Mouse (Mus musculus): ENCODE results near the gene Nrtn. TPM values are rescaled to one million over a fixed set of nuclear protein-coding genes. Genes with fewer than 3 reads are reported as not detected.

Gene Nrtn
- polyA plus RNA-seq, 1 experiment, result 0.78 TPM

DNA sequence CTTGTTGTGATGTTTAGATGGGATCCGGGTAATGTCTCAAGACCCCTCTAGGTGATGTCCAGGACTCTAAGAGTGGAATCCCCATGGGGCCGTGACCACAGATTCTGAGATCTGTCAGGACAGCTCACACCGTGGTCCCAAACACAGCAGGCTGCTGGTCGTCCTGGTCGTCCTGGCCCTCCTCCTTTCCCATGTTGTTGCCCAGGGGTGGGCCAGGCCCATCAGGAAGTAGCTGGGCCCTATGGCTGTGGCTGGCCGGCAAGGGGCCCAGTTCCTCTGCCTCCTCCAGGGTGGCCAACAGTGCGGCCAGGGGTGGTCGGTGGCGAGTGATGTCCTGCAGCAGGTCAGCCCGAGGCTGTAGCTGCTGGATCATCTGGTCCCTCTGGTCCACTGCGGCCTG, 42.0 kb downstream of the Nrtn start:
- no peak overlapping the region for H3ac ChIP-seq (ENCODE audit: control insufficient read depth, insufficient read length)
- peaks cover 22% of the 10 kb centered on the region for H3K79me2 ChIP-seq (ENCODE audit: control insufficient read depth, insufficient read depth)
- no peak overlapping the region for H3K4me3 ChIP-seq
- no peaks in the 10 kb centered on the region for H3K27me3 ChIP-seq (ENCODE audit: control insufficient read depth, insufficient read depth, insufficient read length)
- H3K36me3 ChIP-seq (ENCODE audit: control insufficient read depth, insufficient read depth), result no peaks in the 10 kb centered on the region
- no peak overlapping the region for H3K4me2 ChIP-seq (ENCODE audit: low read depth)
- no peak for TF ChIP-seq POLR2A (IDR thresholded peaks at IDR 0.05; ENCODE audit: insufficient read length, low read depth)
- TF ChIP-seq MYOG (IDR thresholded peaks at IDR 0.05; ENCODE audit: control insufficient read depth in 1 of 3, insufficient read depth in 1 of 3, insufficient read length in 2 of 3, low read depth in 2 of 3), result no peak
- no peak for TF ChIP-seq REST (IDR thresholded peaks at IDR 0.05; ENCODE audit: insufficient read depth, insufficient read length)
- no peak for TF ChIP-seq POLR2AphosphoS2 (IDR thresholded peaks at IDR 0.05; ENCODE audit: insufficient read length, low read depth)
- no peak for TF ChIP-seq TCF3 (IDR thresholded peaks at IDR 0.05; ENCODE audit: insufficient read length, low read depth)
- TF ChIP-seq CEBPB (IDR thresholded peaks at IDR 0.05; ENCODE audit: insufficient read depth, poor library complexity, severe bottlenecking), result no peak
- no peak for TF ChIP-seq USF1 (IDR thresholded peaks at IDR 0.05; ENCODE audit: low read depth)
- no peak for TF ChIP-seq MAX (IDR thresholded peaks at IDR 0.05; ENCODE audit: low read depth)
- TF ChIP-seq E2F4 (IDR thresholded peaks at IDR 0.05; ENCODE audit: insufficient read depth), result no peak
- TF ChIP-seq MYOD1 (IDR thresholded peaks at IDR 0.05; ENCODE audit: control insufficient read depth in 1 of 3, insufficient read length in 2 of 3, low read depth in 2 of 3), result no peak
- no peak for TF ChIP-seq TCF12 (IDR thresholded peaks at IDR 0.05; ENCODE audit: insufficient read depth, poor library complexity, severe bottlenecking)
- no peak for TF ChIP-seq SRF (IDR thresholded peaks at IDR 0.05; ENCODE audit: control insufficient read depth, insufficient read length, low read depth)

- Histone ChIP-seq H3K36me3 (ENCODE audit: control insufficient read depth, insufficient read depth) (peaks cover 29% of the 10 kb centered on the region), H3K4me2 (ENCODE audit: low read depth) (no peak overlapping the region), H3ac (ENCODE audit: control insufficient read depth, insufficient read length) (no peak overlapping the region), H3K4me3 (no peak overlapping the region), H3K79me2 (ENCODE audit: control insufficient read depth, insufficient read depth) (no peaks in the 10 kb centered on the region), H3K27me3 (ENCODE audit: control insufficient read depth, insufficient read depth, insufficient read length) (no peaks in the 10 kb centered on the region)
- TF ChIP-seq TCF12 (IDR thresholded peaks at IDR 0.05; ENCODE audit: insufficient read depth, poor library complexity, severe bottlenecking) (no peak), USF1 (IDR thresholded peaks at IDR 0.05; ENCODE audit: low read depth) (no peak), TCF3 (IDR thresholded peaks at IDR 0.05; ENCODE audit: insufficient read length, low read depth) (no peak), SRF (IDR thresholded peaks at IDR 0.05; ENCODE audit: control insufficient read depth, insufficient read length, low read depth) (no peak), POLR2A (IDR thresholded peaks at IDR 0.05; ENCODE audit: insufficient read length, low read depth) (no peak), MAX (IDR thresholded peaks at IDR 0.05; ENCODE audit: low read depth) (no peak), CEBPB (IDR thresholded peaks at IDR 0.05; ENCODE audit: insufficient read depth, poor library complexity, severe bottlenecking) (no peak), MYOD1 (IDR thresholded peaks at IDR 0.05; ENCODE audit: control insufficient read depth in 1 of 3, insufficient read length in 2 of 3, low read depth in 2 of 3) (no peak), REST (IDR thresholded peaks at IDR 0.05; ENCODE audit: insufficient read depth, insufficient read length) (no peak), E2F4 (IDR thresholded peaks at IDR 0.05; ENCODE audit: insufficient read depth) (no peak), MYOG (IDR thresholded peaks at IDR 0.05; ENCODE audit: control insufficient read depth in 1 of 3, insufficient read depth in 1 of 3, insufficient read length in 2 of 3, low read depth in 2 of 3) (no peak), POLR2AphosphoS2 (IDR thresholded peaks at IDR 0.05; ENCODE audit: insufficient read length, low read depth) (no peak)
Measured at GRCm38 (mm10) chr17:56709708-56710107, 47.6 kb downstream of the Nrtn start.

- TF ChIP-seq USF1 (IDR thresholded peaks at IDR 0.05; ENCODE audit: low read depth) (no peak), TCF12 (IDR thresholded peaks at IDR 0.05; ENCODE audit: insufficient read depth, poor library complexity, severe bottlenecking) (no peak), POLR2A (IDR thresholded peaks at IDR 0.05; ENCODE audit: insufficient read length, low read depth) (no peak), MYOD1 (IDR thresholded peaks at IDR 0.05; ENCODE audit: control insufficient read depth in 1 of 3, insufficient read length in 2 of 3, low read depth in 2 of 3) (no peak), MYOG (IDR thresholded peaks at IDR 0.05; ENCODE audit: control insufficient read depth in 1 of 3, insufficient read depth in 1 of 3, insufficient read length in 2 of 3, low read depth in 2 of 3) (no peak), MAX (IDR thresholded peaks at IDR 0.05; ENCODE audit: low read depth) (no peak)
- Histone ChIP-seq H3K27me3 (ENCODE audit: control insufficient read depth, insufficient read depth, insufficient read length) (no peaks in the 10 kb centered on the region), H3K36me3 (ENCODE audit: control insufficient read depth, insufficient read depth) (peaks cover 35% of the 10 kb centered on the region), H3K4me3 (no peak overlapping the region), H3K4me2 (ENCODE audit: low read depth) (no peak overlapping the region), H3K79me2 (ENCODE audit: control insufficient read depth, insufficient read depth) (no peaks in the 10 kb centered on the region), H3ac (ENCODE audit: control insufficient read depth, insufficient read length) (no peak overlapping the region)
Measured at GRCm38 (mm10) chr17:56708692-56709091, 48.6 kb downstream of the Nrtn start.

- no peak overlapping the region for H3K4me2 ChIP-seq (ENCODE audit: low read depth)
- no peak overlapping the region for H3ac ChIP-seq (ENCODE audit: control insufficient read depth, insufficient read length)
- H3K79me2 ChIP-seq (ENCODE audit: control insufficient read depth, insufficient read depth), result no peaks in the 10 kb centered on the region
- no peaks in the 10 kb centered on the region for H3K27me3 ChIP-seq (ENCODE audit: control insufficient read depth, insufficient read depth, insufficient read length)
- H3K36me3 ChIP-seq (ENCODE audit: control insufficient read depth, insufficient read depth), result peaks cover 41% of the 10 kb centered on the region
- TF ChIP-seq REST (IDR thresholded peaks at IDR 0.05; ENCODE audit: insufficient read depth, insufficient read length) (no peak), MYOD1 (IDR thresholded peaks at IDR 0.05; ENCODE audit: control insufficient read depth in 1 of 3, insufficient read length in 2 of 3, low read depth in 2 of 3) (no peak), SRF (IDR thresholded peaks at IDR 0.05; ENCODE audit: control insufficient read depth, insufficient read length, low read depth) (no peak), CEBPB (IDR thresholded peaks at IDR 0.05; ENCODE audit: insufficient read depth, poor library complexity, severe bottlenecking) (no peak), POLR2AphosphoS2 (IDR thresholded peaks at IDR 0.05; ENCODE audit: insufficient read length, low read depth) (no peak), USF1 (IDR thresholded peaks at IDR 0.05; ENCODE audit: low read depth) (no peak), POLR2A (IDR thresholded peaks at IDR 0.05; ENCODE audit: insufficient read length, low read depth) (no peak), MYOG (IDR thresholded peaks at IDR 0.05; ENCODE audit: control insufficient read depth in 1 of 3, insufficient read depth in 1 of 3, insufficient read length in 2 of 3, low read depth in 2 of 3) (no peak), E2F4 (IDR thresholded peaks at IDR 0.05; ENCODE audit: insufficient read depth) (no peak), MAX (IDR thresholded peaks at IDR 0.05; ENCODE audit: low read depth) (no peak), TCF12 (IDR thresholded peaks at IDR 0.05; ENCODE audit: insufficient read depth, poor library complexity, severe bottlenecking) (no peak), TCF3 (IDR thresholded peaks at IDR 0.05; ENCODE audit: insufficient read length, low read depth) (no peak)
- H3K4me3 ChIP-seq, result no peak overlapping the region
Measured at GRCm38 (mm10) chr17:56706515-56706914, 50.8 kb downstream of the Nrtn start.
